Mouse (Mus musculus) kidney, adult 2 months (tissue): ENCODE measurements at regions not wholly inside any gene's neighbourhood (a gene's known extent, or its start where the extent isn't known, plus 50 kb on each side); places are given as distances from the start of the nearest gene placed in this dataset.

Experiments
- CTCF ChIP-seq: fragments of 200-500 bp; conservative IDR thresholded peaks from 2 replicates; pipeline ENCODE4 v1.5.1; 2011; ENCODE audit warnings: low read depth, mild to moderate bottlenecking, control low read depth, low read length, moderate library complexity, mixed read lengths; ENCODE audit not compliant: insufficient read depth, insufficient read length
- POLR2A ChIP-seq: fragments of 200-500 bp; IDR thresholded peaks from one replicate; pipeline ENCODE4 v1.6.1; 2011; ENCODE audit warnings: low read depth, low read length, control low read depth

GRCm38 (mm10) chr5:85729613-85730012 is 335.8 kb downstream of the Cenpc1 start:
- TF ChIP-seq POLR2A (no peak), CTCF (no peak)
